Mouse (Mus musculus) hindbrain, embryonic 14.5 days (tissue): ENCODE results near the gene Akr1c21. TPM values are rescaled to one million over a fixed set of nuclear protein-coding genes. Genes with fewer than 3 reads are reported as not detected.
"Not testable (repeated sequence)": the region's sequence is repeated elsewhere in the genome, so short reads cannot be mapped to it uniquely, and the experiment has no call there.

Experiments
- ATAC-seq: fragments of 200-750 bp; cut with Nextera tagmentation; 2 replicates; pipeline ENCODE4 v1.8.0; 2017; ENCODE audit warnings: moderate number of reproducible peaks, mild to moderate bottlenecking, moderate TSS enrichment, moderate library complexity; ENCODE audit not compliant: low FRiP score
- DNase-seq: peaks from one replicate; pipeline ENCODE4 v3.0.0-alpha.2; 2015; ENCODE audit warnings: low spot score
- H3K27ac ChIP-seq: fragments of 300-500 bp; sonication (generic); 2 replicates; pipeline ENCODE4 v1.5.1; 2014; ENCODE audit warnings: mild to moderate bottlenecking, moderate library complexity
- H3K27me3 ChIP-seq: fragments of 300-500 bp; sonication (generic); 2 replicates; pipeline ENCODE4 v1.6.1; 2014; ENCODE audit warnings: mild to moderate bottlenecking, low read length, mixed read lengths; ENCODE audit not compliant: control insufficient read depth, insufficient read depth
- H3K36me3 ChIP-seq: fragments of 300-500 bp; sonication (generic); replicated peaks from 2 replicates; pipeline ENCODE4 v1.6.1; 2014; ENCODE audit not compliant: control insufficient read depth, insufficient read depth
- H3K4me1 ChIP-seq: fragments of 300-500 bp; sonication (generic); replicated peaks from 2 replicates; pipeline ENCODE4 v1.6.1; 2014; ENCODE audit warnings: antibody characterized with exemption, low read length, mixed read lengths; ENCODE audit not compliant: control insufficient read depth, insufficient read depth
- H3K4me2 ChIP-seq: fragments of 300-500 bp; sonication (generic); replicated peaks from 2 replicates; pipeline ENCODE4 v1.6.1; 2014; ENCODE audit warnings: mild to moderate bottlenecking, moderate library complexity
- H3K4me3 ChIP-seq: fragments of 300-500 bp; sonication (generic); replicated peaks from 2 replicates; pipeline ENCODE4 v1.5.1; 2014; ENCODE audit warnings: mild to moderate bottlenecking, low read length
- H3K9ac ChIP-seq: fragments of 300-500 bp; sonication (generic); 2 replicates; pipeline ENCODE4 v1.6.1; 2014
- H3K9me3 ChIP-seq: fragments of 300-500 bp; sonication (generic); 2 replicates; pipeline ENCODE4 v1.6.1; 2016; ENCODE audit warnings: low read length; ENCODE audit not compliant: control insufficient read depth
- WGBS: fragments of 180-500 bp; shearing (Covaris S2); extraction: QIAGEN DNeasy Blood & Tissue Kit; methylation state at CpG from one replicate; pipeline ENCODE4 v1.1.7; 2014; 5-methylcytosine and 5-hydroxymethylcytosine counted together
- polyA plus RNA-seq: library from polyadenylated mRNA; unstranded; fragments of >200 nt; fragmentation: Nextera tagmentation; extraction: Ambion mirVana; gene quantifications from 2 replicates; pipeline ENCODE4 v1.2.1, GENCODE M21; 2014

Gene Akr1c21
- polyA plus RNA-seq, result not detected in 2 replicates

DNA sequence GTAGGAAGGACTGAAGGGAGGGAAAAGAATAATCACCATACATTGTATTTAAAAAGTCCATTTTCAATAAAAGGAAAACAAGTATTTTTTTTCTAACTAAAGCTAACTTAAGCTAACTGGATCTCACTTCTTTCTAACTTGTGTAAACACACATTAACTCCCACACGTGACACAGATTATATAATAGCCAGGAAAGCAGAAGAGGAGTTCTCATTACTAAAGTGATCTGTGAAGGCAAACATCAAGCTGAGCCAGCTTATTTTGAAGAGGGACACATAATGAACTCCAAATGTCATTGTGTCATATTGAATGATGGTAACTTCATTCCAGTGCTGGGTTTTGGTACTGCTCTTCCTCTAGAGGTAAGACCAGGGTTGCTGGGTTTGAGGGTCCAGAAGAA lies at the start of gene Akr1c21:
TSS of gene Akr1c21 (plus strand) at position 205 of the 400 bp plus-strand sequence.
- Histone ChIP-seq H3K9me3 (no peaks in the 10 kb centered on the region), H3K4me3 (no peak within 1 kb of the TSS), H3K4me2 (no peak within 1 kb of the TSS), H3K36me3 (no peaks in the 10 kb centered on the region), H3K27me3 (no peaks in the 10 kb centered on the region), H3K27ac (no peak within 1 kb of the TSS), H3K4me1 (no peaks in the 10 kb centered on the region), H3K9ac (no peak within 1 kb of the TSS)
- WGBS, result 90% methylated on average over 1 of the region's 1 CpGs
- DNase-seq (no peak), ATAC-seq (no peak)

- no peak for DNase-seq
- Histone ChIP-seq H3K27me3 (no peaks in the 10 kb centered on the region), H3K4me3 (no peak overlapping the region), H3K9ac (no peak overlapping the region), H3K4me1 (no peaks in the 10 kb centered on the region), H3K9me3 (no peaks in the 10 kb centered on the region), H3K4me2 (no peak overlapping the region), H3K36me3 (no peaks in the 10 kb centered on the region), H3K27ac (no peak overlapping the region)
- ATAC-seq, result no peak
- WGBS, result 74% methylated on average over 1 of the region's 1 CpGs
These were observed 14.7 kb upstream of the Akr1c21 start for GRCm38 (mm10) chr13:4559143-4559542.

DNA sequence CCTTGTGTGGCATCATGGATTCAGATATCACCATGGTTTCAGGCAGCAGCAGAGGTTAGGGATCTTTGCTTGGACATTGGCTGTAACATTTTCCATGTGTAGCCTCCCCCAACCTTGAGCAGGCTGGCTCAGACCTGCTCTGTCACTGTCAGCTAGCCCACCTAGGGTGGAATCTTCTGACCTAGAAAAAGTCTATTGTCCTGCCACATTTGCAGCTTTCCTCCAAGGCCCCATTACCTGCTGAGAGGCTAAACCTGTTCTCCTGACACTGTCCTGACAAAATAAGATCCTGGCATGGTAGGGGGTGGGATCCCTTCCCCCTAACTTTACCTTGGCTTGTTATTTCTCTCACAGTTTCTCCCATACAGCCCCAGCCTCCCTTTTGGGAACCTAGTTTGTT lies 13.4 kb upstream of the Akr1c21 start:
- Histone ChIP-seq H3K36me3 (no peaks in the 10 kb centered on the region), H3K4me3 (no peak overlapping the region), H3K4me1 (no peaks in the 10 kb centered on the region), H3K4me2 (no peak overlapping the region), H3K9me3 (no peaks in the 10 kb centered on the region), H3K9ac (no peak overlapping the region), H3K27ac (no peak overlapping the region), H3K27me3 (no peaks in the 10 kb centered on the region)
- no peak for DNase-seq
- no peak for ATAC-seq

- H3K9me3 ChIP-seq, result no peaks in the 10 kb centered on the region
- H3K4me2 ChIP-seq, result no peak overlapping the region
- H3K4me1 ChIP-seq, result no peaks in the 10 kb centered on the region
- H3K4me3 ChIP-seq, result no peak overlapping the region
- H3K36me3 ChIP-seq, result no peaks in the 10 kb centered on the region
- no peak overlapping the region for H3K9ac ChIP-seq
- no peak for DNase-seq
- 82% methylated on average over 2 of the region's 2 CpGs for WGBS
- no peak for ATAC-seq
- no peaks in the 10 kb centered on the region for H3K27me3 ChIP-seq
- H3K27ac ChIP-seq, result no peak overlapping the region
These were observed 7.9 kb upstream of the Akr1c21 start for GRCm38 (mm10) chr13:4565996-4566395.

DNA sequence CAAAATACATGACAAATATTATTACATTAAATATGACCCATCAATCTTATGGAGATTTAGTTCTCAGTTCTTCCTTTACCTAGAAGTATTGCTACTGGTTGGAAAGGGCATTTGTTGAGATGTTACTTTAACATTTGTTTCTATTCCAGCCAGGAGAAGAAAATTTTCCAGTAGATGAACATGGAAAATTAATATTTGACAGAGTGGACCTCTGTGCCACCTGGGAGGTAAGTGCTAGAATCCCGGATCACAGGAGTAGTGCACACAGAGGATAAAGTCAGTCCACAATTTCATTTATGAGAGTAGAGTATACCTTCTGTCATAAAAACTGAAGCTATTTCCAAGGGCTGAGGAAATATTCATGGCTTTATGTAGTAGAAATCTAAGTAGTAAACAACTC lies 3.0 kb downstream of the Akr1c21 start:
- no peaks in the 10 kb centered on the region for H3K36me3 ChIP-seq
- H3K4me3 ChIP-seq, result no peak overlapping the region
- H3K4me2 ChIP-seq, result no peak overlapping the region
- no peak overlapping the region for H3K27ac ChIP-seq
- H3K9ac ChIP-seq, result no peak overlapping the region
- no peaks in the 10 kb centered on the region for H3K4me1 ChIP-seq
- no peak for ATAC-seq
- no peak for DNase-seq
- H3K9me3 ChIP-seq, result no peaks in the 10 kb centered on the region
- H3K27me3 ChIP-seq, result no peaks in the 10 kb centered on the region
- WGBS, result 94% methylated on average over 1 of the region's 1 CpGs

DNA sequence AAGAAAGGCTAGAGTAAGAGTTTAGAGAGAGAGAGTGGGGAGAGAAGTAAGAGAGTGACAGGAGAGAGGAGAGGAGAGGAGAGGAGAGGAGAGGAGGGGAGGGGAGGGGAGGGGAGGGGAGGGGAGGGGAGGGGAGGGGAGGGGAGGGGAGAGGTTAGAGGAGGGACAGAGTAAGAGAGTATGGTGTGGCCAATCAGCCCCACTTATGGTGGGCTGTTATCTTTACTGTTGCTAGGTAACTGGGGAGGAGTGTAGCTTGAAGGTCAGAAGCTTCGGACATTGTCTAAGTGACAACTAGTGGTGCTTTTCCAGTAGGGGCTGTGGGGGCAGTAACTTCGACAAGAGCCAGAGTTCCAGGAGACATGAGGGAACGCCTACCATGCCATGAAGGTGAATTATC lies 29.6 kb downstream of the Akr1c21 start:
- not testable (repeated sequence) for H3K4me3 ChIP-seq, H3K27me3 ChIP-seq, DNase-seq, H3K4me1 ChIP-seq, H3K4me2 ChIP-seq, H3K27ac ChIP-seq, H3K9ac ChIP-seq, ATAC-seq, H3K9me3 ChIP-seq
- H3K36me3 ChIP-seq, result peaks cover 24% of the 10 kb centered on the region
- WGBS, result 60% methylated on average over 3 of the region's 3 CpGs

DNA sequence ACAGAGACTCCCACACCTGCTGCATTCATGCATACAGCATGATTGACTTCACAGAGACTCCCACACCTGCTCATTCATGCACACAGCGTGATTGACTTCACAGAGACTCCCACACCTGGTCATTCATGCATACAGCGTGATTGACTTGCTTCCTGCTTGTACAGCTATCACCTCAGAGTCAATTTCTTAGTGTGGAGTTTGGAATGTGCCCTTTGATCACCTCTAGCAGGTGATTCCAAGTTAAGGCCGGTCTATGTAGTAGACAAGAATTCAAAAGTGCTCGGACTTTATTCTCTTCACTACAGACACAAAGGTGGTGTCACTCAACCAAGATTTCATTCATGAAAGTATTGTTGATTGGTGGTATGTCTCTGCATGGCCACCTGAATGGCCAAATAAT lies 32.9 kb downstream of the Akr1c21 start:
- Histone ChIP-seq H3K4me2 (no peak overlapping the region), H3K9ac (no peak overlapping the region), H3K27ac (no peak overlapping the region), H3K4me3 (no peak overlapping the region), H3K27me3 (no peaks in the 10 kb centered on the region), H3K36me3 (peaks cover 6% of the 10 kb centered on the region; the same call in 1 of the 2 replicates), H3K9me3 (no peaks in the 10 kb centered on the region), H3K4me1 (peaks cover 3% of the 10 kb centered on the region; the same call in 1 of the 2 replicates)
- DNase-seq (no peak), ATAC-seq (no peak)
- WGBS, result 94% methylated on average over 4 of the region's 4 CpGs

DNA sequence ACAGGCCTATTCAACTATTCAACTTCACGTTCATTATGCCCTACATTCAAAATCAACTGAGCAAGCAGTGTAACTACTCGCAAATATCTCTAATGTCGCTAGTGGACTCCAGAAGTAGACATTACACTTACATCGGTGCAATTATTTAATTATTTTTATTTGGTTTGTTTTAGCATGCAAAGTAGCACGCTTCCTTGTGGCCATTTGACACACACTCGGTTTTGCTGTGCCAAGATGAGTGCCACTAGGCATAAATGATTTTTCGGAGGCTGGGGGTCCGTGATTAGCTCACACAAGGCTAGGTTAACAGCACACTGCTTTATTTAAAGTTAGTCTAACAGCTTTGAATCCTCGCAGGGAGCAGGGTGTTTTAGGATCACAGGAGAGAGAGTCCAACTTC lies 34.7 kb downstream of the Akr1c21 start:
- H3K36me3 ChIP-seq, result no peaks in the 10 kb centered on the region
- peak overlapping the region; percentile 71 for H3K4me2 ChIP-seq
- H3K27me3 ChIP-seq, result no peaks in the 10 kb centered on the region
- H3K27ac ChIP-seq, result peak overlapping the region; percentile 47
- ATAC-seq, result no peak
- peak overlapping the region; percentile 63 for H3K9ac ChIP-seq
- 25% methylated on average over 9 of the region's 9 CpGs for WGBS
- H3K4me3 ChIP-seq, result peak overlapping the region; percentile 50
- DNase-seq, result peak; percentile 38
- H3K9me3 ChIP-seq, result no peaks in the 10 kb centered on the region
- H3K4me1 ChIP-seq, result peaks cover 3% of the 10 kb centered on the region; the same call in 1 of the 2 replicates

DNA sequence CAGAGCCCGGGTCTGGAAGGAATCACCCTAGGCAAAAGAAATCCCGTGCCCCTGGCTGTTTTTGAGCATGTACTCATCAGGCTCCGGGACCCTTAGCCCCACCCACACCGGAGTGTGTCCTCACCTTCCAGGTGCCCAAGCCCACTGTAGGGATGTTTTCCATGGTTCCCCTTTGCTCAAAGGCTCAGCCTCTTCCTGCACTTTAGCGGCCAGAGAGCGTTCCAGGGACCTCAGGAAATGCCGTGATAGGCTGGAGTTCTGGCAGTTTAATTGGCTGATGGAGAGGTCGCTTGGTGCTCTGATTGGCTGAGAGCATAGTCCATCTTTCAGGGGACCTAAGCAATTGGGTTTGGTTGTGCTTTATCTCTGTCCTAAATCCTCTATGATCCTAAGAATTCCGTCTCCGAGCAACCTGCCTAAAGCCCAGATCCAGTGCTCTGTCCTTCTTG lies 35.1 kb downstream of the Akr1c21 start, which contains the start of gene Akr1e1:
TSS of gene Akr1e1 (minus strand) at position 214 of the 449 bp plus-strand sequence.
- Histone ChIP-seq H3K4me2 (peak within 1 kb of the TSS; percentile 71), H3K36me3 (no peaks in the 10 kb centered on the region), H3K9me3 (no peaks in the 10 kb centered on the region), H3K27me3 (no peaks in the 10 kb centered on the region), H3K27ac (peak within 1 kb of the TSS; percentile 83), H3K4me3 (peak within 1 kb of the TSS; percentile 50), H3K9ac (peak within 1 kb of the TSS; percentile 63), H3K4me1 (peaks cover 3% of the 10 kb centered on the region; the same call in 1 of the 2 replicates)
- DNase-seq (peak; percentile 94), ATAC-seq (peak; percentile 100)
- WGBS, result 6% methylated on average over 10 of the region's 10 CpGs

- H3K9ac ChIP-seq, result no peak overlapping the region
- H3K4me2 ChIP-seq, result no peak overlapping the region
- H3K27me3 ChIP-seq, result no peaks in the 10 kb centered on the region
- H3K4me1 ChIP-seq, result peaks cover 3% of the 10 kb centered on the region; the same call in 1 of the 2 replicates
- no peak overlapping the region for H3K4me3 ChIP-seq
- H3K9me3 ChIP-seq, result no peaks in the 10 kb centered on the region
- ATAC-seq, result no peak
- H3K27ac ChIP-seq, result no peak overlapping the region
- peak; percentile 68 for DNase-seq
- no peaks in the 10 kb centered on the region for H3K36me3 ChIP-seq
These were observed 37.0 kb downstream of the Akr1c21 start for GRCm38 (mm10) chr13:4610902-4611301.
